Mouse (Mus musculus): ENCODE results near the gene Sema4a.

Sema4a gene

DNA sequence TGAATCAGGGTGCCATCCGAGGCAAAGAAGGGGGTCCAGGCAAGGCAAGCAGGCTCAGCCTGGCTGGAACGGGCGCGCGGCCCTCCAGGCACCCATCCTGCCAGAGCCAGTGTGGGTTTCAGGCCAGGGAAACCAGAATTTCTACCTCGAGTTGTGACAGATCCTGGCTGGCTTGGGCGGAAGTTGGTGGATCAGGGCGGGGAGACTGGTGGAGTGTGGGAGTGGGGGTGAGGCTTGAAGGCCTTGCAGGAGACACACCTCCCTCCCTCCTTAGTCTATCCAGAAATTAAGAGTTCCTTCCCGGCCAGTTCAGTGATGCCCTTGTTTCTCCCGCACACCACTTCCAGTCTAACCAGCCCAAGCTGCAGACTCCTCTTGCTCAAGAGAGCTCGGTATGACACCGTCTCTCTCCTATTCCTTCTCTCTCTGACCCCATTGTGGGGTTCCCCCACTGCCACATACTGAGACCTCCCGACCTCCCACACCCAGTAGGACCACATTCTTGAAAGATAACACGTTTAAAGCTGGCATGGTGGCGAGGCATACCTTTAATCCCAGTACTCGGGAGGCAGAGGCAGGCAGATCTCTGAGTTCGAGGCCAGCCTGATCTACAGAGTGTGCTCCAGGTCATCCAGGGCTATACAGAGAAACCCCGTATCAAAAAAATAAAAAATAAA, 5.3 kb downstream of the Sema4a start:
- WGBS, result 72% methylated on average over 18 of the region's 18 CpGs

DNA sequence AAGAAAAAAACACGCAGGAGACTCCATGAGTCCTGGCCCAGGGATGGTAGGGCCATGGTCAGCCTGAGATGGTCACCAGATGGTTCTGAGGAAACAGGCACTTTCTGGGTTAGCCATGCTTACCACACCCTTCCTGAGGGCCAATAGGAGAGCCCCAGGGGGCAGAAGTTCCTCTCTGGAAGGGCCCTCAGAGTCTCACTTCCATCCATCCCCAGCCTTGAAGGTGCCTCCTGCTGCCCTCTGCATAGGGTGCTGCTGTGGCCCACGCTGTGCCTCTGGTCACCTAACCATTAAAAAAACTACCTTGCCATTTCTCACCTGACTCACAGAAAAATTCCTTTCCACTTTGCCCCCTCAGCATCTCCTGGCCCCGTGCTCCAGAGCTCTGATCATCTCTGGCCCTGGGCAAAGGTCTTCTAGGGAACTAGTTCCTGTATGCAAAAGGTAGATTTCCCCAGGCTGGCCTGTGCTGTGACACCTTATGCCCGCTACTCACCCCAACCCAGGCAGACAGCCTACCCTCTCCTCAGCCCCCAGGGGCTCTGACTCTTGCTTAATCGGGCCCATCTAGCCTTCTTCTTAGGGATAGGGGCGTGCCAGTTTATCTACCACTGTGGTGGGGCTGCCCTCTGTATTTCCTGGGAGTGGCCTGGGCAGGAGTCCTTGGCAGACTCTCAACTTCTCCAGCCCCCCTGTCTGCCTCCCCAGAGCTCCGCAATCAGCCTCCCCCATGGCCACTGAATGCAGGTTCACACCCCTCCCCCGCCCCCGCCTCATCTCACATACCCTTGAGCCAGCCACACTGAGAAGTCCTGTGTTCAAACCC, 6.0 kb downstream of the Sema4a start:
- 71% methylated on average over 9 of the region's 9 CpGs for WGBS

- WGBS, result 53% methylated on average over 8 of the region's 8 CpGs
Observed at GRCm38 (mm10) chr3:88453986-88454385, 7.0 kb downstream of the Sema4a start.

DNA sequence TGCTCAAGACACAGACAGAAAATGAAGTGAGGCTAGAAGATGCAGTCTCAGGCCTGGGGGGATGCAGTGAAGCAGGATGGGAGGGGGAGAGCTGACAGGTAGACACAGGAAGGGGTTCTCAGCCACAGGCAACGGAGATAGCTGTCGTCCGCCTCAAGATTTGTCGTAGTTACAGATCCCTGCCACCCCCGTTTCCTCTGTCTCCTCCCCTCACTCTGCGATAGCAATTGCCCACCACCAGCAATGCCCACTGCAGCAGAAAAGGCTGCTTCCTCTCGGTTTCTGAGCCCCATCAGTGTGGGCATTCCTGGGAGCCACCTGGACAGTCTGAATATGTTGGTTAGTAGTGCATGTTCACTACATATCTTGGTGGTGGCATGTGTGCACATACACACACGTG, 7.6 kb downstream of the Sema4a start:
- 63% methylated on average over 8 of the region's 8 CpGs for WGBS

GRCm38 (mm10) chr3:88452716-88453115, 8.3 kb downstream of the Sema4a start:
- WGBS, result 89% methylated on average over 6 of the region's 6 CpGs

DNA sequence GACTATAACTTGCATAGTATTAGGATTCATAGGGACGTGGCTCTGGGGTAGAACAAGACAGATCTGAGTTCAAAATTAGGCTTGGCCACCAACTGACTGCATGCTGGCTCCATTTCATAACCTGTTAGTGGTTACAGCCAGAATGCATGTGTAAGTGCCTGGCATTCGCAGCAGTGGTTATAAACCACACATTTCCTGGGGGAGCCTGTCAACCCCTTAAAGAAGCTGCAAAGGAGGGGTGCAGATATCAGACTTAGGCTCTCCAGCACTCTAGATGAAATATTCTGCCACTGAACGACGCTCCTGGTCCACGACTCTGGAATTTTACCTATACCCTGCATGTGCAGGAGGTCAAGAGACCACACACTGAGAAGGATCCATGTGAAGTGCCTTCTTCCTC, 8.7 kb downstream of the Sema4a start:
- 75% methylated on average over 5 of the region's 5 CpGs for WGBS

DNA sequence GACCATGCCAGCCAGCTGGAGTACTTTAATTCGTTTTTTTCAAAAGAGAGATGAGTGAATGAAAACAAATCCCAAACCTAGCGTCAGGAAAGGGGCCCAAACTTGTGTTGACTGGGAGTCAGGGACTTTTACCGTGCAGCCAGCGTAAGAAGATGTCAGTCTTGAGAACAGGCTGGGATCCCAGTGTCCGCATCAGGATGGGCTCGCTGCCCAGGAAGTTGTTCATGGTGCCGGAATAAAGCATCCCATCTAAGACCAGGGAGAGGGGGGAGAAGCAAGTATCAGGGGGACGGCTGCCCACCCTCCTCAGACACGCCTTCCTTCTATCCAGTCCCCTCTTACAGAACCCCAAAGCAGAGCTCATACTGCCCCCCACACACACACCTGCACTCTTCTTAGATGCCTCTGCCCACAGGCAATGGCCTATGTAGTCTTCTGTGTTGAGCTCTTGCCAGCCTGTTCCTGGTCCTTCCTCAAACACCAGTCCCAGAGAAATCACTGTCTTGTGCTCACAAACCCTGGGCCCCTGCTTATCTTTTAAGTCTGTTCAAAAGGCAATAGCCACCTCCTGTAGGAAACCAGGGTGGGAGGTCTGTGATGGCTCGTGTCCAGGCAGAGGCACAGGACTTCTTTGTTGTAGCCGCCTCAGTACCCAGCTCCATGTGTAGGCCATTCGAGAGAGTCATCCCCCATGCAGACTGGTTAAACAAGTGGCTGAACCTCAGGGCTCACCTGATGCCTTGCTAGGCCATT, 10.4 kb downstream of the Sema4a start:
- 57% methylated on average over 12 of the region's 12 CpGs for WGBS

- WGBS, result 49% methylated on average over 21 of the region's 21 CpGs
Observed at GRCm38 (mm10) chr3:88449395-88450023, 11.5 kb downstream of the Sema4a start.

DNA sequence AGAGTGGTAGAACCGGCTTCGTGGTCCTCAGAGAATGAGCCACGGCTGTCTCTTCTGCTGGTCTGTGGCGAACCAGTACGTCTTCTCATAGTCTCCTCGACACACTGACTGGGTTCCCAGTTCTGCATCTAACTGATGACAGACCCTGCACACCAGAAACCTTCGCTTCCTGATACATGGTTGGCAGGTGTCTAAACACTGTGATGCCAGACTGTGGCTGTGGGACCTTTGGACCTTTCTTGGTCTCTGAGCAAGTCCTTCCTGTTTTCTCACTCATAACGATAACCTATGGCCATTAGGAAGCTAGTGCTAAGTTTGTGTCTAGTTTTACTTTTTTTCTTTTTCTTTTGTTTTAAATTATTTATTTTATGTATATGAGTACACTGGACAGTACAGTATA, 12.5 kb downstream of the Sema4a start:
- 94% methylated on average over 8 of the region's 8 CpGs for WGBS

DNA sequence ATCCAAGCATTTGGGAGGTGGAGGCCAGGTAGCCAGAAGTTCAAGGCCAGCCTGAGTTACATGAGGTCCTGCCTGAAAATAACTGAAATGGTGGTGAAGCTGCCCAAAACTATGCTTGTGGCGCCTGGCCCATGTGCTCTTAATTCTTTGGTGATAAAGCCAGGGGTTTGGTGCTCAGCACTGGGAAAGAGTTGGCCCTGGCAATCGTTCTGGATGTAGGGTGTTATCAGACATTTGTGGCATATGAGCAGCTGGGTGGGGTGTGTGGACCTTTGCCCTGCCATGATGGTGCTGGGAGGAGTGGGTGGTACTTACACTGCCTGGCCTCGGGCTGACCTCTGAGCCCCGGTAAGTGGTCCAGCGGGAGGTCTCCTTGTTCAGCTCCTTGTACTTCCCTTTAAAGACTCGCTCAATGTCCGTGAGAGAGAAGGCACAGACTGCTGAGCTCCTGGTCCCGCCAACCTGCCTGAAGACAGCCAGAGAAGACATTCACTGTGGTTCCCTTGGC, 13.3 kb downstream of the Sema4a start:
- 80% methylated on average over 8 of the region's 8 CpGs for WGBS

DNA sequence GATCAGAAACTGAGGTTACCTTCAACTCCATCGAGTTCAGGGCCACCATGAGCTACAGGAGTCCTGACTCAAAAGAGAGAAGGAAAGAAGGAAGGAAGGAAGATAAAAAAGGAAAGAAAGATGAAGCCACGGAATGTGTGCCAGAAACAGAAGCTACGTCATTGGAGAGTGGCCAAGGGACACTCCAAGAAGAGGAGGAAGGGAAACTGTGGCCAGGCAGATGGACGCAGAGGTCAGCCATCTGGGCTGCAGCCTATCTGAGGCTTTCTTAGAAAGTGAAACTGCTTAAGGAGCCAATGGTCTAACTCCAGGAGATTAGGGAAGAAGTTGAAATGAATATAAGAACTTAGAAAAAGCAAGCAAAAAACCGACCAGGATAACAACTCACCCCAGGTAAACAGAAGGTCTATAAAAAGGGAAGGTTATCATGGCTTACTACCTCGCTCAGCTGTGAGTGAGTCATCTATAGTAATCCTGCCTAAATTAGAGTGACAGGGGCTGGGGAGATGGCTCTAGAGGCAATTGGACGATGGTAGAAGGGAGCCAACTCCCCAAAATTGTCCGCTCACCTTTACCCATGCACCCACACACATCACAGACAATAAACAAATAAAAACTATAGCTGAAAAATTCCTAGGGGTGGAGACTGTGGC, 14.4 kb downstream of the Sema4a start:
- WGBS, result 45% methylated on average over 8 of the region's 8 CpGs

DNA sequence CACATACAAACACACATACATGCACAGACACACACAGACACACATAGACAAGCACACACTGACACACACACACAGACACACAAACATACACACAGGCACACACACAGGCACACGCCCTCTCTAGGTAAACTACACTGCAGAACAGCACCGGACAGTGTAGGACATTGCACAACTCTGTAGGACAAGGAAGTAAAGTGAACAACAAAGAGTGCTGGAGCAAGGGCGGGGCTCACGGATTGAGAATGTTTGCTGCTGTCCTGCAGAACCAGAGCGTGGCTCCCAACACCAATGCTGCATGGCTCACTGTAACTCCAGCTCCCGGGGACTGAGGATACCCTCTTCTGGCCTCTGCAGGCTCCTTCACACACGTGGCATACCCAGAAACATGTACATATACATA, 18.1 kb downstream of the Sema4a start:
- 74% methylated on average over 7 of the region's 7 CpGs for WGBS

GRCm38 (mm10) chr3:88442488-88442887, 18.5 kb downstream of the Sema4a start:
- 86% methylated on average over 12 of the region's 12 CpGs for WGBS

DNA sequence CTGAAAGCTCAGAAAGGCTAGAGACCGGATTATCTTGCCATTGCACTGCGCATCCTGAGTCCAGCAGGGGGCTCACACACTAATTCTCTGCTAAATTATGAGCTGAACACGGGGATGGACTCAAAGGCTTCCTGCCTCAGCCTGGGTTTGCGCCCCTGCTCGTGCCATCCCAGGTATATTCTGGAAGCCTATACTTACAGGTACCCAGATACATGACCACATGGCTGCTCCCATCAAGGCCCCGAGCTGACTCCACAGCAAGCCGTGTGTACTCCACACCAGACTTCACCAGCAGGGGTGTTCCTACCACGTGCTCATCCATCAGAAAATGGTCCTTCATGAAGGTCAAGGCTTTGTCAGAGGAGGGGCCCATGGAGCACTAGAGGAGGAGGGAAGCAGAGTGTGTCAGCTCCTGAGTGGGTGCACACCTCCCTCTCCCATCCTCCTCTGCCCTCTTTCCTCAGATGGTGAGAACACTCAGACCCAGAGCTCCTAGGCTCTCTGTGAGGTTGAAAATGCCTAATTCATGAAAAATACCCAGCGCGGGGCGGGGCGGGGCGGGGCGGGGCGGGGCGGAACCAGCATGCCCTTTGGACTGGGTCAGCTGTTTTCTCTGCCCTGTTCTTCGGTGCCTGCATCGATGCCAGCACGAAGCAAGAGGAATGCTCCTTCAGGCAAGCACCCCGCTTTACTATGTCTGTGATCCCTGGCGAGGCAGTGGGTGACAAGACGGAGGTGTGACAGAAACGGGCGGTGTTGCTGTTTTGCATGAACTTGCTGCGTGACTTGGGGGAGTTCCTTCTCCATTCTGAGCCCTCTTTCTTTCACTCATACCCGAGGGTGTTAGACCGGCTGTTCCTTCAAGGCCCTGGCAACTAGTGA, 20.2 kb downstream of the Sema4a start:
- 20% methylated on average over 27 of the region's 27 CpGs for WGBS

GRCm38 (mm10) chr3:88439582-88439981, 21.4 kb downstream of the Sema4a start:
- 46% methylated on average over 4 of the region's 4 CpGs for WGBS

DNA sequence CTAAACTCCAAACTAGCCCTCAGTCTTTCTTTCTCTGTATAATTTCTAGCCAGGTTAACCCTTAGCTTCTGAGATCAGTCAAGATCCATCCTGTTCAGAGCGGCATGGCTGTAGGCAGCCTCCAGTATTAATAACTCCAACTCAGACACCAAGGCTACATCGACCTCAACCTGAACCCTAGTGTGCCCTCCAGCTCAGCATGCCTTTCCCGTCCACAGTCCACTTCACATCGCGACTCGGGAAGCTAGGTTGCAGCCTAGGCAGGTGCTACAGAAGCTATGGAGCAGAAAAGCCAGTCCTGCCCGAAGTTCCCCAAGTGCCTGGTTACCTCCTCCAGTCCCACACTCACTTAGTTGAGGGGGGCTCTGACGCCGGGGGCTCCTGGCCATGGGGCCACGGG, 23.5 kb downstream of the Sema4a start:
- 84% methylated on average over 10 of the region's 10 CpGs for WGBS

DNA sequence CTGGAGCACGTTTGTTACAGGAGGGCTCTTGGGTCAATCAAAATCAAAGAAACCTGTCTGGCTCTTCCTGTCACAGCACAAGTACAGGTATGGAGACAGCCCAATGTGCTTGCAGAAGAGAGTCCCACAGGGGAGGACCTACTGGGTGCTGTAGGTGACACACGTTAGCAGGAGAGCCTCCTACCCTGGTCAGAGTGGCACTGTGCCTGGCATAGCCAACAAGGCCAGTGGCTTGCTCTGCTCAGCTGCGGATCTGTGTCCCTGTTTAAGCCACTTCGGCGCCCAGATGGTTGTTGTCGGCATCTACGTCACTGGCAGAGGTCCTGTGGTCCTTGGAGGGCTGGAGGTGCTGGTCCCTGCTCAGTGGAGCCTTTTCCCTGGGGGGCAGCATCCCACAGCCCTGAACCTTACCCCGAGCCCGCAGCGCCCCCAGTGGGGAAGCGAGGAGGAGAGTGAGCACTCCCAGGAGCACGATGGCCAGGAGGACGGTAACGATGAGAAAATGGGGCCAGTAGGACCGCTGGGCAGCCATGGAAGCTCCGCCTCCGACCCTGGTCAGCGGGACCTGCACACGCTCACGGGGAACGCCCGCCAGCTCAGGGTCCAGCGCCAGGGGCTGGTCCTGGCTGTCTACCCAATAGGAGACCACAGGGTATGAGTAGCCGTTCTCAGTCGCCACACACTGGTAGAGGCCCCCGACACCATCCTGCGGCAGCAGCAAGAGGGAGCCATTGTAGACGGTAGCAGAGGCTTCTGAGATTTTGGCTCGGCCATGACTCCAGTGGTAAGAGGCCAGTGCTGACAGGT, 24.4 kb downstream of the Sema4a start:
- 24% methylated on average over 29 of the region's 29 CpGs for WGBS

- 40% methylated on average over 10 of the region's 10 CpGs for WGBS
Observed at GRCm38 (mm10) chr3:88435515-88435914, 25.5 kb downstream of the Sema4a start.

GRCm38 (mm10) chr3:88428639-88429038, 32.3 kb downstream of the Sema4a start:
- WGBS, result 72% methylated on average over 8 of the region's 8 CpGs

Measured in cerebral cortex, adult 2 months (tissue).